Mouse (Mus musculus): ENCODE data around the gene Ptprm. TPM values are rescaled to one million over a fixed set of nuclear protein-coding genes. Genes with fewer than 3 reads are reported as not detected.
A peak's percentile ranks its signal among the peaks of the same experiment; 100 is the strongest.

The Ptprm gene
- polyA plus RNA-seq, 1 experiment, result 34.2 TPM

GRCm38 (mm10) chr17:67127530-67127929, 226.7 kb downstream of the Ptprm start:
- H3K27me3 ChIP-seq (ENCODE audit: control insufficient read depth, insufficient read depth, low read length), result no peaks in the 10 kb centered on the region
- no peak overlapping the region for H3K4me3 ChIP-seq (replicated peaks; ENCODE audit: insufficient read depth, low read depth, low read length)
- H3K27ac ChIP-seq (ENCODE audit: insufficient read depth, low read length), result no peak overlapping the region
- 3% methylated on average over 7 of the region's 7 CpGs for WGBS
- TF ChIP-seq CTCF (IDR thresholded peaks at IDR 0.05; ENCODE audit: borderline replicate concordance, insufficient read depth, low read depth, low read length) (no peak), POLR2A (IDR thresholded peaks at IDR 0.05; ENCODE audit: borderline replicate concordance, insufficient read depth, low read length) (no peak)
- peaks cover 5% of the 10 kb centered on the region for H3K4me1 ChIP-seq (ENCODE audit: control insufficient read depth, insufficient read depth, low read length)
- peak; percentile 38 to 74 for DNase-seq

- TF ChIP-seq CTCF (IDR thresholded peaks at IDR 0.05; ENCODE audit: borderline replicate concordance, insufficient read depth, low read depth, low read length), result no peak
- no peak for TF ChIP-seq POLR2A (IDR thresholded peaks at IDR 0.05; ENCODE audit: borderline replicate concordance, insufficient read depth, low read length)
- 92% methylated on average over 4 of the region's 4 CpGs for WGBS
- DNase-seq, result no peak
- Histone ChIP-seq H3K4me3 (replicated peaks; ENCODE audit: insufficient read depth, low read depth, low read length) (no peak overlapping the region), H3K27ac (ENCODE audit: insufficient read depth, low read length) (no peak overlapping the region), H3K4me1 (ENCODE audit: control insufficient read depth, insufficient read depth, low read length) (peaks cover 5% of the 10 kb centered on the region), H3K27me3 (ENCODE audit: control insufficient read depth, insufficient read depth, low read length) (no peaks in the 10 kb centered on the region)
Observed at GRCm38 (mm10) chr17:67125596-67125995, 228.7 kb downstream of the Ptprm start.

GRCm38 (mm10) chr17:67124294-67124693, 230.0 kb downstream of the Ptprm start:
- peaks cover 5% of the 10 kb centered on the region for H3K4me1 ChIP-seq (ENCODE audit: control insufficient read depth, insufficient read depth, low read length)

GRCm38 (mm10) chr17:67123722-67124121, 230.5 kb downstream of the Ptprm start:
- Histone ChIP-seq H3K27me3 (ENCODE audit: control insufficient read depth, insufficient read depth, low read length) (no peaks in the 10 kb centered on the region), H3K27ac (ENCODE audit: insufficient read depth, low read length) (no peak overlapping the region), H3K4me1 (ENCODE audit: control insufficient read depth, insufficient read depth, low read length) (peaks cover 5% of the 10 kb centered on the region), H3K4me3 (replicated peaks; ENCODE audit: insufficient read depth, low read depth, low read length) (no peak overlapping the region)
- TF ChIP-seq CTCF (IDR thresholded peaks at IDR 0.05; ENCODE audit: borderline replicate concordance, insufficient read depth, low read depth, low read length) (no peak), POLR2A (IDR thresholded peaks at IDR 0.05; ENCODE audit: borderline replicate concordance, insufficient read depth, low read length) (no peak)
- 60% methylated on average over 5 of the region's 5 CpGs for WGBS
- DNase-seq, result no peak

More at GRCm38 (mm10) chr17:67124294-67124693, 230.0 kb downstream of the Ptprm start:
- H3K27me3 ChIP-seq (ENCODE audit: control insufficient read depth, insufficient read depth, low read length), result no peaks in the 10 kb centered on the region
- no peak overlapping the region for H3K4me3 ChIP-seq (replicated peaks; ENCODE audit: insufficient read depth, low read depth, low read length)
- DNase-seq, result no peak
- WGBS, result 56% methylated on average over 5 of the region's 5 CpGs
- H3K27ac ChIP-seq (ENCODE audit: insufficient read depth, low read length), result no peak overlapping the region
- TF ChIP-seq POLR2A (IDR thresholded peaks at IDR 0.05; ENCODE audit: borderline replicate concordance, insufficient read depth, low read length), result no peak
- TF ChIP-seq CTCF (IDR thresholded peaks at IDR 0.05; ENCODE audit: borderline replicate concordance, insufficient read depth, low read depth, low read length), result no peak

- no peak for DNase-seq
- H3K4me1 ChIP-seq (ENCODE audit: control insufficient read depth, insufficient read depth, low read length), result no peaks in the 10 kb centered on the region
- 20% methylated on average over 5 of the region's 5 CpGs for WGBS
- no peaks in the 10 kb centered on the region; the same call in 1 of the 2 replicates for H3K27me3 ChIP-seq (ENCODE audit: control insufficient read depth, insufficient read depth, low read length)
- TF ChIP-seq POLR2A (IDR thresholded peaks at IDR 0.05; ENCODE audit: borderline replicate concordance, insufficient read depth, low read length) (no peak), CTCF (IDR thresholded peaks at IDR 0.05; ENCODE audit: borderline replicate concordance, insufficient read depth, low read depth, low read length) (no peak)
- no peak overlapping the region for H3K27ac ChIP-seq (ENCODE audit: insufficient read depth, low read length)
- H3K4me3 ChIP-seq (replicated peaks; ENCODE audit: insufficient read depth, low read depth, low read length), result no peak overlapping the region
Observed at GRCm38 (mm10) chr17:67120863-67121262, 233.4 kb downstream of the Ptprm start.

GRCm38 (mm10) chr17:67118676-67119340, 235.4 kb downstream of the Ptprm start:
- TF ChIP-seq POLR2A (IDR thresholded peaks at IDR 0.05; ENCODE audit: borderline replicate concordance, insufficient read depth, low read length), result no peak
- TF ChIP-seq CTCF (IDR thresholded peaks at IDR 0.05; ENCODE audit: borderline replicate concordance, insufficient read depth, low read depth, low read length), result no peak
- 64% methylated on average over 7 of the region's 7 CpGs for WGBS
- no peak overlapping the region for H3K4me3 ChIP-seq (replicated peaks; ENCODE audit: insufficient read depth, low read depth, low read length)

GRCm38 (mm10) chr17:67114842-67115241, 239.4 kb downstream of the Ptprm start:
- no peak for TF ChIP-seq POLR2A (IDR thresholded peaks at IDR 0.05; ENCODE audit: borderline replicate concordance, insufficient read depth, low read length)
- Histone ChIP-seq H3K4me1 (ENCODE audit: control insufficient read depth, insufficient read depth, low read length) (no peaks in the 10 kb centered on the region; the same call in 1 of the 2 replicates), H3K27me3 (ENCODE audit: control insufficient read depth, insufficient read depth, low read length) (no peaks in the 10 kb centered on the region; the same call in 1 of the 2 replicates), H3K4me3 (replicated peaks; ENCODE audit: insufficient read depth, low read depth, low read length) (no peak overlapping the region), H3K27ac (ENCODE audit: insufficient read depth, low read length) (no peak overlapping the region)
- 79% methylated on average over 2 of the region's 2 CpGs for WGBS
- no peak for DNase-seq

More at GRCm38 (mm10) chr17:67118676-67119340, 235.4 kb downstream of the Ptprm start:
- DNase-seq, result no peak
- Histone ChIP-seq H3K4me1 (ENCODE audit: control insufficient read depth, insufficient read depth, low read length) (no peaks in the 10 kb centered on the region), H3K27me3 (ENCODE audit: control insufficient read depth, insufficient read depth, low read length) (no peaks in the 10 kb centered on the region; the same call in 1 of the 2 replicates), H3K27ac (ENCODE audit: insufficient read depth, low read length) (no peak overlapping the region)

GRCm38 (mm10) chr17:67112679-67113078, 241.6 kb downstream of the Ptprm start:
- 90% methylated on average over 3 of the region's 3 CpGs for WGBS
- Histone ChIP-seq H3K4me3 (replicated peaks; ENCODE audit: insufficient read depth, low read depth, low read length) (no peak overlapping the region), H3K4me1 (ENCODE audit: control insufficient read depth, insufficient read depth, low read length) (no peaks in the 10 kb centered on the region; the same call in 1 of the 2 replicates), H3K27ac (ENCODE audit: insufficient read depth, low read length) (no peak overlapping the region), H3K27me3 (ENCODE audit: control insufficient read depth, insufficient read depth, low read length) (no peaks in the 10 kb centered on the region; the same call in 1 of the 2 replicates)
- DNase-seq, result no peak
- TF ChIP-seq CTCF (IDR thresholded peaks at IDR 0.05; ENCODE audit: borderline replicate concordance, insufficient read depth, low read depth, low read length), result no peak
- no peak for TF ChIP-seq POLR2A (IDR thresholded peaks at IDR 0.05; ENCODE audit: borderline replicate concordance, insufficient read depth, low read length)

Measured in cerebellum, adult 2 months (tissue).